Mouse (Mus musculus): ENCODE measurements around the gene Ccdc85a.

DNA sequence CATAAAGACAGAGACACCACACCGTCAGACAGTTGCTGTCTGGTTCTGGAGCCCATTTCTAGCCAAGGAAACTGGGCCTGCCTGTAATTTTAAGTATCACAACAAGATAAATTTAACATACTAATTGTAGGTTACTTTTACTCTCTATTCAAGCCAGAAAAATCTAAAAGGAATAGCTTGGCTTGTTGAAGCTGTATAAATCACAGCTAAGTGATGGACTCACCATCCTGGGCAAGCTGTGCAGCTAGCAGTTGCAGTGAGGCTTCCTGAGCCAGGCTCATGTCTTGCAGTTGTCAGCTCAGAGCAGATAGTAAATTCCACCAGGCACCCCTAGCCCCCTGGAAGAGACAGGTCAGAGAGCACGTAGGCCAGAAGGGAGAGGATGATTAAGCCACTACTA, 50.8 kb downstream of the Ccdc85a start:
- TF ChIP-seq CTCF (IDR thresholded peaks at IDR 0.05; ENCODE audit: low read depth) (no peak), EP300 (optimal IDR thresholded peaks at IDR 0.05) (no peak)
